Mouse (Mus musculus) spleen, postnatal 0 days (tissue): ENCODE data around the gene Vmn1r183. TPM values are rescaled to one million over a fixed set of nuclear protein-coding genes. Genes with fewer than 3 reads are reported as not detected.

Experiments used
- polyA plus RNA-seq: library from polyadenylated mRNA; unstranded; fragments of >200 nt; fragmentation: Nextera tagmentation; extraction: Ambion mirVana; gene quantifications from 2 replicates; pipeline ENCODE4 v1.2.1, GENCODE M21; 2015

The Vmn1r183 gene
- not detected in 2 replicates for polyA plus RNA-seq

GRCm38 (mm10) chr7:24052660-24053304 lies at the start of gene Vmn1r183:
Gene Vmn1r183, plus strand, starts transcription at chr7:24053254.

GRCm38 (mm10) chr7:24081634-24082431 lies 28.8 kb downstream of the Vmn1r183 start, which contains the start of gene Zfp180:
Gene Zfp180, plus strand, starts transcription at chr7:24081924.

GRCm38 (mm10) chr7:24112156-24112856 lies 59.3 kb downstream of the Vmn1r183 start, which contains the start of gene Zfp112:
Gene Zfp112, plus strand, starts transcription at chr7:24112314.

Other genes starting within 250 kb of the Vmn1r183 start
- not detected in 2 replicates for gene Vmn1r175, start 242.6 kb upstream of the Vmn1r183 start, polyA plus RNA-seq
- not detected in 2 replicates for gene Vmn1r176, start 215.9 kb upstream of the Vmn1r183 start, polyA plus RNA-seq
- not detected in 2 replicates for gene Vmn1r177, start 186.8 kb upstream of the Vmn1r183 start, polyA plus RNA-seq
- not detected in 2 replicates for gene Vmn1r178, start 161.2 kb upstream of the Vmn1r183 start, polyA plus RNA-seq
- gene Vmn1r179, start 126.3 kb upstream of the Vmn1r183 start, polyA plus RNA-seq: not detected in 2 replicates
- not detected in 2 replicates for gene Vmn1r180, start 102.6 kb upstream of the Vmn1r183 start, polyA plus RNA-seq
- not detected in 2 replicates for gene Vmn1r181, start 78.6 kb upstream of the Vmn1r183 start, polyA plus RNA-seq
- not detected in 2 replicates for gene V1rd19, start 51.6 kb upstream of the Vmn1r183 start, polyA plus RNA-seq
- 9.6 and 10.4 TPM in 2 replicates for gene Zfp180, start 28.7 kb downstream of the Vmn1r183 start, polyA plus RNA-seq
- gene Zfp112, start 59.1 kb downstream of the Vmn1r183 start, polyA plus RNA-seq: 1.8 TPM in 2 replicates
- 5.1 and 6.2 TPM in 2 replicates for gene Zfp235, start 80.9 kb downstream of the Vmn1r183 start, polyA plus RNA-seq
- gene Zfp114, start 121.8 kb downstream of the Vmn1r183 start, polyA plus RNA-seq: 0.67 and 0.76 TPM in 2 replicates
- 1.8 and 2.0 TPM in 2 replicates for gene Zfp111, start 158.2 kb downstream of the Vmn1r183 start, polyA plus RNA-seq
- 0.84 and 0.97 TPM in 2 replicates for gene Zfp109, start 184.3 kb downstream of the Vmn1r183 start, polyA plus RNA-seq
- gene Zfp108, start 201.5 kb downstream of the Vmn1r183 start, polyA plus RNA-seq: 0.54 and 0.76 TPM in 2 replicates
- gene Zfp93, start 217.2 kb downstream of the Vmn1r183 start, polyA plus RNA-seq: 1.5 and 1.6 TPM in 2 replicates
- 7.3 and 9.7 TPM in 2 replicates for gene Zfp61, start 248.0 kb downstream of the Vmn1r183 start, polyA plus RNA-seq